Mouse (Mus musculus) midbrain, embryonic 10.5 days (tissue): ENCODE data around the gene Rora. TPM values are rescaled to one million over a fixed set of nuclear protein-coding genes. Genes with fewer than 3 reads are reported as not detected.

Experiments
- DNase-seq: peaks from one replicate; pipeline ENCODE4 v3.0.0-alpha.2; 2017; ENCODE audit warnings: low spot score
- H3K27ac ChIP-seq: fragments of 300-500 bp; sonication (generic); replicated peaks from 2 replicates; pipeline ENCODE4 v1.5.1; 2016; ENCODE audit warnings: mild to moderate bottlenecking
- H3K27me3 ChIP-seq: fragments of 300-500 bp; sonication (generic); 2 replicates; pipeline ENCODE4 v1.6.1; 2016; ENCODE audit warnings: low read depth, mild to moderate bottlenecking; ENCODE audit not compliant: poor library complexity, severe bottlenecking
- H3K36me3 ChIP-seq: fragments of 300-500 bp; sonication (generic); 2 replicates; pipeline ENCODE4 v1.6.1; 2016; ENCODE audit warnings: mild to moderate bottlenecking, moderate library complexity
- H3K4me1 ChIP-seq: fragments of 300-500 bp; sonication (generic); 2 replicates; pipeline ENCODE4 v1.6.1; 2016
- H3K4me3 ChIP-seq: fragments of 300-500 bp; sonication (generic); 2 replicates; pipeline ENCODE4 v1.5.1; 2016; ENCODE audit warnings: mild to moderate bottlenecking, moderate library complexity
- H3K9me3 ChIP-seq: fragments of 300-500 bp; sonication (generic); replicated peaks from 2 replicates; pipeline ENCODE4 v1.6.1; 2016; ENCODE audit warnings: mild to moderate bottlenecking
- WGBS: fragments of 180-500 bp; shearing (Covaris S2); methylation state at CpG from one replicate; pipeline ENCODE4 v1.1.7; 2016; 5-methylcytosine and 5-hydroxymethylcytosine counted together
- polyA plus RNA-seq: library from polyadenylated mRNA; unstranded; fragments of >200 nt; fragmentation: Nextera tagmentation; extraction: Ambion mirVana; gene quantifications from 2 replicates; pipeline ENCODE4 v1.2.1, GENCODE M21; 2016

Rora gene
- polyA plus RNA-seq, 1 experiment from 2014 or later = 4.1 TPM

DNA sequence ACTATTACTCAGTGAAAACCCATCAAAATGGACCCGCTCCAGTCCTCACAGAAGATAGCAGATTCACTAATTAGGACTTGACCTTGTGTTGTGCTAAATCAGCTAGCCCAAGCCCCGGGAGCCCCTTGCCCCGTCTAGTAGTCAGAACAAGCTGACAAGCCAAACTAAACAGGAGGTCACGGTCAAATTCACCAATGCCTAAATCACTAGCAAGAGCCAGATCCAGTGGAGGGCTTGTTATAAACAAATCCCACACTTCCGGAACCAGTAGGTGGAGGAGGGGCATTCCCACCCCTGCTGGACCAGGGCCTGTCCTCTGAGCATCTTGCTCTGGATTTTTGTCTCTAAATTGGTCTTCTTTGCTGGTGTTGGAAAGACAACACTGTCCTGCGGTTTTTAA lies 486.6 kb downstream of the Rora start:
- no peak for DNase-seq
- 85% methylated on average over 6 of the region's 6 CpGs for WGBS
- H3K4me1 ChIP-seq = peaks cover 6% of the 10 kb centered on the region; the same call in 1 of the 2 replicates
- no peaks in the 10 kb centered on the region for H3K27me3 ChIP-seq
- no peaks in the 10 kb centered on the region for H3K9me3 ChIP-seq
- no peak overlapping the region for H3K27ac ChIP-seq
- H3K4me3 ChIP-seq = no peak overlapping the region
- H3K36me3 ChIP-seq = no peaks in the 10 kb centered on the region

DNA sequence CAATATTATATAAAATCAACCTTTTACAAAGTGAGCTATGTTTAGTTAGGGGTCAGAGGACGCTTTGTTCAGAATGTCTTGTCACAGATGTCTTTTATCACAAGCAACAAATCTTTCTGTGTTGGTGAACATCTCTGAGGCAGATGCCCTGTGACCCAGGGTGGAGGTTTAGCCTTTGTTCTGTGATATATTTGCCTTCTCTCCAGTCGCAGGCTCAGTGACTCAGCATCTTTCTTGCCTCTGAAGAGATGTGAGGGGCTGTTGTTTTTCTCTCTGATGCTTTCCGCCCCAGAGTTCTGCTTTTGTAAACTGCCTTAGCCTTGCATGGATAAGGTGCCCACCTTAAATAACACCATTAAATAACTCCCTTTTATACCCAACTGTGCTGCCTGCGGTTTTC lies 488.3 kb downstream of the Rora start:
- H3K4me3 ChIP-seq = no peak overlapping the region
- H3K9me3 ChIP-seq = peaks cover 2% of the 10 kb centered on the region
- no peaks in the 10 kb centered on the region for H3K36me3 ChIP-seq
- H3K4me1 ChIP-seq = peaks cover 6% of the 10 kb centered on the region; the same call in 1 of the 2 replicates
- 70% methylated on average over 4 of the region's 4 CpGs for WGBS
- no peaks in the 10 kb centered on the region for H3K27me3 ChIP-seq
- no peak for DNase-seq
- H3K27ac ChIP-seq = no peak overlapping the region

DNA sequence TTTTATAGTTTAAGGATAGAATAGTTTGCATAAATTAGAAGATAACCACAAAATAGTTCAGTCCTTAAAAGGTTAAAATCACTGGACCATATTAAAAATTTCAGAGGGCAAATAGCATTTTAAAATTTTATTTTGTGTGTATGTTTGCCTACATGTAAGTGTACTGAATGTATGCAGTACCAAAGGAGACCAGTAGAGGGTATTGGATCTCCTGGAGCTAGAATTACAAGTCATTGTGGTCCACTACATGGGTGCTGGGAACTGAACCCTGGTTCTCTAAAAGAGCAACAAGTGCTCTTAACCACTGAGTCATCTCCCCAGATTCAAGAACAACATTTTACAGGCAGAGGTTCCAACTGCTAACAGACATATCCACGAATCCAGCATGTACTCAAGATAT lies 493.4 kb downstream of the Rora start:
- Histone ChIP-seq H3K9me3 (peaks cover 8% of the 10 kb centered on the region), H3K4me3 (no peak overlapping the region), H3K36me3 (no peaks in the 10 kb centered on the region), H3K27me3 (no peaks in the 10 kb centered on the region), H3K4me1 (peaks cover 8% of the 10 kb centered on the region), H3K27ac (no peak overlapping the region)
- no peak for DNase-seq
- WGBS = 89% methylated on average over 1 of the region's 1 CpGs

DNA sequence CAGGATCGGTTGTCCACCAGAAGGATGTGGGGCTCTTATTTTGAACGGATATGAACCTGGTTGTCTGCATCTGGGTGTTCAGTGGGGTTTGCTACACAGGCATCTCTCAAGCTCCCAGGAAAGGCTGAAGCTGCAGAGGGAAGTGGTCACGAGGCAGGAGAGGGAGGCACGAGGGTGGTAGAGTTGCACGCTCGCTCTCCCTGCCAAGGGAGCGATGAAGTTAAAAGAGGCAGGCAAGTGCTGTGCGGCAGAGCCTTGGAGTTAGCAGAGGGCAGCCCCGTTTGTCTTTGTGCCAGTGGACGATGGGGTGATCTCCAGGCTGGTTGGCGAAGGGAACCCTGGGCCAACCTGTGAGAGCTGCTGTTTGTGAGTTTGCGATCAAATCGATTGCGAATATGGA lies 496.6 kb downstream of the Rora start:
- no peak for DNase-seq
- 48% methylated on average over 14 of the region's 14 CpGs for WGBS
- H3K27ac ChIP-seq = peak overlapping the region; percentile 42; the same call in 1 of the 2 replicates

DNA sequence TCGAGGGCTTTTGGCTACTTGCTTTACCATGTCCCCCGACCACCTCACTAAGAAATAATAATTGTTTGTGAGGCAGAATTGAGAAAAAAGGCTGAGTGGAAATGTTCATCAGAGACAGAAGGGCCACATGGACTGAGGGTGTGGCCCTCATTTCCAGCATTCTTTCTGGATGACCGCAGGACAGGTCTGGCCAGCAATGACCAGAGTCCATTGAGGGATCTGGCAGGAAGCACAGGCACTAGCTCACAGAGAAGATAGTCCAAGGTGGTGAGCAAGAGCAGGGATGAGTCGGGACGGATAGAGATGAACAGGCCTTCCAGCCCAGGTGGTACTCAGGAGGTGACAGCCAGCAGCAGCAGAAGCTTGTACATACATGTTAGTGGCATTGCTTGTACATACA lies 501.1 kb downstream of the Rora start:
- 91% methylated on average over 5 of the region's 5 CpGs for WGBS
- Histone ChIP-seq H3K27me3 (no peaks in the 10 kb centered on the region), H3K27ac (no peak overlapping the region), H3K36me3 (no peaks in the 10 kb centered on the region), H3K9me3 (no peaks in the 10 kb centered on the region), H3K4me3 (no peak overlapping the region), H3K4me1 (peaks cover 8% of the 10 kb centered on the region)
- DNase-seq = no peak

More for the DNA sequence above, 496.6 kb downstream of the Rora start:
- Histone ChIP-seq H3K27me3 (no peaks in the 10 kb centered on the region), H3K9me3 (peaks cover 8% of the 10 kb centered on the region), H3K4me1 (peaks cover 8% of the 10 kb centered on the region), H3K4me3 (no peak overlapping the region), H3K36me3 (no peaks in the 10 kb centered on the region)

DNA sequence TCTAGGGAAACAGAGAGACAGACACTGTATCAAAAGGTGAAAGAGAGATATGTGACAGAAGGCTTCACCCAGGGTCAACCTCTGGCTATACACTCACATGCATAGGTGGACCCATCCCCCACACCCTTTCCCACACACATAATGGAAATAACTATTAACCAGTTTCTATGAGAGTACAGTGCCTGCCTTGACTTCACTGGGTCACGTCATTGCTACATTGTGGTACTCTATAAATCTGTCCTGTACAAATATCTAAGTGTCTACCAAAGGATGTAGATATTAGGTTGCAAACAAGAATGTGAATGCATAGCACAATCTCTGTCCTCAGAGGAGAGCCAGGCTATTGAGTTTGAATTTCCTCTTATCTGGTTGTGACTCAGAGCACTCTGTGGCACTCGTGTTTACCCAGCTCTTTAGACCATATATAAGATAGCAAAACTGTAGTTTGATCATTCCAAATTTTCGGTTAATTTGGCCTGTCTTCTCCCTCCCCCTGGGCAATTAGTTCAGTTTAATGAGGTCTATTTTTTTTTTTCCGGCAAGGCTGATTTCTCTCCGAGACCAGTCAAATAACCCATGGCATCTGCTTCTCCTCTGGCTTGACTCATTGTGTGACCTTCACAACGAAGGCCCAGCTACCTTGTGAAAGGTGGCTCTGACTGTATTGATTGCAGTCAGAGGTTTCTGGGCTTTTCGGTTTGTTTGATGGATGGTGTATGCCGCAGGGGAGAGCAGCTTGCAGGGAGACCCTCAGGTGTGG lies 502.4 kb downstream of the Rora start:
- 87% methylated on average over 8 of the region's 8 CpGs for WGBS
- Histone ChIP-seq H3K9me3 (no peaks in the 10 kb centered on the region), H3K27me3 (no peaks in the 10 kb centered on the region), H3K4me1 (no peaks in the 10 kb centered on the region), H3K36me3 (no peaks in the 10 kb centered on the region), H3K27ac (no peak overlapping the region), H3K4me3 (no peak overlapping the region)
- DNase-seq = no peak

DNA sequence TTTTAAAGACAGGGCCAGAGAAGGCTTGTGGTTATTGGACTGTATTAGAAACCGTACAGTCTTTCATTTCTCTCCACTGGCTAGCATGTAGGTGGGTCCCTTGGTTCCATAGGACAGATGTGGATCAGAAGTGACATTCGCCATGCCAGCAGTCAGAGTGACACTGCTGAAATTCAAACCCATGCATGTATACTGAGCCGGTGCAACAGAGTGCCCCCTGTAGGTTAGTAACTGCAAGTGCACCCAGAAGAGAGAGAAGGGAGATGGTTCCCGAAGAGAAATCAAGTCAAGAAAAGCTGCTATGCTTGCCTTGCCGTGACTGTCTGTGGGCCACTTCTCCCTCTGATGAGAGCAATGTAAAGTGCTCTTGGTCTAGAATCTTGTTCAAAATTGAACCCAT lies 507.2 kb downstream of the Rora start:
- Histone ChIP-seq H3K27ac (no peak overlapping the region), H3K27me3 (no peaks in the 10 kb centered on the region), H3K36me3 (no peaks in the 10 kb centered on the region), H3K9me3 (no peaks in the 10 kb centered on the region), H3K4me3 (no peak overlapping the region), H3K4me1 (no peaks in the 10 kb centered on the region)
- no peak for DNase-seq
- 89% methylated on average over 5 of the region's 5 CpGs for WGBS

DNA sequence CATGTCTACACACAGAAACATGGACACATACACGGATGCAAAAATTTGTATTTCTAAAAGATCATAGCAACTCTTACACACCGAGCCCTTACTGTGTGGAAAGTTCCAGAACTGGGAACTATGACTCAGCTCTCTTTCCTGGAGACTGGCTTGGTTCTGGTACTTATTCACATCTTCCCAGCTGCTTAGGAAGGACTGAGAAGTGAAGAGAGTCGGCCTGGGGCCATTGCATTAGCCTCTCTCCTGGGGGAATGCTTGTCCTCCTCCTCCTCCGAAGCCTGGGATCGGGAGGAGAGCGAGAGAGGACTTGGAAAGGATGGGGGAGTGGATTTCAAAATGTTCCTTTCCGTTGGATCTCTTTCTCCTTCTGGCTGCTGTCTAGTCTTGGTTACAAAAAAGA lies 511.1 kb downstream of the Rora start:
- H3K9me3 ChIP-seq = no peaks in the 10 kb centered on the region
- H3K4me3 ChIP-seq = no peak overlapping the region
- DNase-seq = no peak
- H3K27ac ChIP-seq = no peak overlapping the region
- H3K4me1 ChIP-seq = no peaks in the 10 kb centered on the region
- no peaks in the 10 kb centered on the region for H3K36me3 ChIP-seq
- H3K27me3 ChIP-seq = no peaks in the 10 kb centered on the region
- WGBS = 77% methylated on average over 7 of the region's 7 CpGs

DNA sequence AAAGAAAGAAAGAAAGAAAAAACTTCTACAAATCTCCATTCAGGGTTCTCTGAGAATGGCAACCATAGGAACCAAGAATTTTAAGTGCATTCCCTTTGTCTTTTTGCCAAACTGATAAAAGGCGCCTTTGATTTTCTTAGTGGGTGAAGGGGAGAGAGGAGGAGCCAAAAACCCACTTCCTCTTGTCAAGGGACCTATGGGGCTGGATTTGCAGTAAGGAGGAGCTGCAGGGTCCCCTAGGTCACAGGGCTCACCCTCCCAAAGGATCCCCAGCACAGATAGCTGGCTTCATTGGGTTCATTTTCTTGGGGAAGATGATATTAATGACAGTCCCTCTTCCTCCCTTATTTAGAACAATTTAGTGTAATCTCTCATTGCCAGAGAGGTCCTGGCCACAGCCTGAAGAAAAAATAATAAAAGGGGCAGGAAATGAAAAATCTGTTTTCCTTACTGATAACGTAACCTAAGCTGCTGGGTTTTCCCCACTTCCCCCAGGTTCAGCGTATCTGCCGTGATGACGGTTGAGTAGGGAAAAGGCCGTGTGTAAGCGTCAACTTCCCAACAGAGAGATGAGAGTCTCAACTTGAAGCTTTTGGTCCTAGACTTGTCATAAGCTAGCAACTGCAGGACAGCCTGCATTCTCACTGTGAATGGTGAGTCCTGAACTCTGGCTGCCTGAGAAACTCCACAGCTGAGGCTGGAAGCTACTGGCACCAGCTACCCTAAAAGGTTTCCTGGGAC lies 511.7 kb downstream of the Rora start:
- no peaks in the 10 kb centered on the region for H3K27me3 ChIP-seq
- no peaks in the 10 kb centered on the region for H3K4me1 ChIP-seq
- no peaks in the 10 kb centered on the region for H3K36me3 ChIP-seq
- H3K9me3 ChIP-seq = no peaks in the 10 kb centered on the region
- DNase-seq = no peak
- 83% methylated on average over 7 of the region's 7 CpGs for WGBS
- no peak overlapping the region for H3K4me3 ChIP-seq
- no peak overlapping the region for H3K27ac ChIP-seq

DNA sequence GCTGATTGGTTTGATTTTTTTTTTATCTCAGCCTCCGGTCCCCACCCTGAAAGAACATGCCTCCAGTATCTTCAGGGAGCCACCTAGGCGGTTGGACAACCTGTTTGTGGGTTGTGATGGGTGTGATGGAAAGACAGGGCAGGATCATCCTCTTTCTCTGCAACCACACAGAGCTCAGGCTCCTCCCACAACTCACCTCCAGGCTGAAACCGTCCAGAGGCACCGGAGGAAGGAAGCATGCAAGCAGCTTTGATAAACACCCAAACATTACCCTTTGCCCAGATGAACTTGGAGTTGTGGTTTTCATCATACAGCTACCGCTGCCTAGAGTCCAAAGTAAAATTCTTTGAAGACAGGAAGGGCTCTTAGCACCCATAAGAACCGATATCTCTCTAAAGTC lies 520.5 kb downstream of the Rora start:
- no peak for DNase-seq
- Histone ChIP-seq H3K4me3 (no peak overlapping the region), H3K4me1 (no peaks in the 10 kb centered on the region), H3K36me3 (no peaks in the 10 kb centered on the region), H3K27me3 (no peaks in the 10 kb centered on the region), H3K27ac (no peak overlapping the region), H3K9me3 (no peaks in the 10 kb centered on the region)
- WGBS = 87% methylated on average over 6 of the region's 6 CpGs

DNA sequence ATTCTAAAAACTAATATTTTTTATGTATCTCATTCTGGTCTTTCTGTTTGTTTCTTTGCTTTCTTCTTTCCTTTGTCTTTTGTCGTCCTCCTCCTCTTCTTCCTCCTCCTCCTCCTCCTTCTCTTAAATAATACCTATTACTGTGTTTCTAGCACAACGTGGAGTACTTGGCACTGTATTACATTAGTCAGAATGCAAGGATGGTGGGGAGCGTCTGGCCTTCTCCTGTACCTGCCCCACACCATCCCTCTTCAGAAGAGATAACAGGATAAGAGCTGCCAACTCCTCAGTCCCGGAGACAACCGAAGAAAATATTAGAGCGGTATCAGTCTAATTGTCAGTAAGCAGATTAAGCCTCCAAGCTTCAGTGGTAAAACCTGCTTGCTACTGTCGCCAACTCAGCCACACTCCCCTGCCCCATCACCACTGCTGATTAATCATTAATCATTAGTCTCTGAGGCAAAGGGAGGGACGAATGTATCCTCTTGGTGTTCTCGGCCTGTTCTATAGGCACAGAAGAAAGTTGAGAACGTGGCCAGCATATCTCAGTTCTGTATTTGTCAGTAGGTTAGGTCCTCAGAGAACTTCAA lies 521.0 kb downstream of the Rora start:
- Histone ChIP-seq H3K27ac (no peak overlapping the region), H3K27me3 (no peaks in the 10 kb centered on the region), H3K4me3 (no peak overlapping the region), H3K9me3 (no peaks in the 10 kb centered on the region), H3K4me1 (no peaks in the 10 kb centered on the region), H3K36me3 (no peaks in the 10 kb centered on the region)
- no peak for DNase-seq
- WGBS = 83% methylated on average over 10 of the region's 10 CpGs

DNA sequence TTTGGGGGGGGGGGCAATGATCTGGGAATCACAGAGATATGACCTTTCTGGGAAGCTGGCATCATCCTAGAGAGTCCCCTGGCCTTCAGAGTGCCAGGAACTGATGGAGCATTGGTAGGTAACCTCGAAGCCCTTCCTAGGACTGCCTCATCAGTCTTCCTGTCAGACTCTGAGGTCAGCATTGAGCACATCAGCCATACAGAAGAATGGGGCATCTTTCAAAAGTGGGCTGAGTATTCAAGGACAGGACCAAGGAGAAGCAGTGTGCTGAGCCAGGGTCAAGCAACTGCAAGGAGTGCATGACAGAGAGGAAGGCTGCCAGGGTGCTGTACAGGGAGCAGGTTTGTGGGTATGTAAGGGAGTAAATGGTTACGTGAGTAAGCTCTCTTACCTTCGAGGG lies 523.4 kb downstream of the Rora start:
- no peaks in the 10 kb centered on the region for H3K4me1 ChIP-seq
- 95% methylated on average over 3 of the region's 3 CpGs for WGBS
- no peaks in the 10 kb centered on the region for H3K36me3 ChIP-seq
- no peaks in the 10 kb centered on the region for H3K9me3 ChIP-seq
- no peak overlapping the region for H3K4me3 ChIP-seq
- H3K27ac ChIP-seq = no peak overlapping the region
- DNase-seq = no peak
- H3K27me3 ChIP-seq = no peaks in the 10 kb centered on the region

DNA sequence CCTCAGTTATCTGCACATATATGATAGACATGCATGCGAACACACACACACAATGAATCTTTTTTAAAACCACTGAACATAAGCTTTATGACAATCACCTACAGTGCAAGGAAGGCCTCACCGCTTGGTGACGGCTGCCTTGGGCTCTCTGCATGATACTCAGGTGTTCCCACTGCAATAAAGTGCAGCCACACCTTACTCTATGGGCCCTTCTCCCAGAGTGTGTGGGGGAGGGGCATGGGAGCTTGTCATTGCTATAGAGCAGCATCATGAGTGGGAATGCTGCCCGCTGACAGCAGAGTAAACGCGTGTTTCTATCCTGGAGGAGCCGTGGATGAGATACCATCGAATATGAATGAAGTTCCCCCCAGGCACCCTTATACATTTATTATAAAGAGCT lies 525.6 kb downstream of the Rora start:
- no peaks in the 10 kb centered on the region for H3K27me3 ChIP-seq
- H3K4me1 ChIP-seq = no peaks in the 10 kb centered on the region
- H3K4me3 ChIP-seq = no peak overlapping the region
- no peaks in the 10 kb centered on the region for H3K9me3 ChIP-seq
- no peak for DNase-seq
- 94% methylated on average over 8 of the region's 8 CpGs for WGBS
- no peaks in the 10 kb centered on the region for H3K36me3 ChIP-seq
- H3K27ac ChIP-seq = no peak overlapping the region
